13 mouse cellular contexts compared by ENCODE assay signal in the genomic region with DNA sequence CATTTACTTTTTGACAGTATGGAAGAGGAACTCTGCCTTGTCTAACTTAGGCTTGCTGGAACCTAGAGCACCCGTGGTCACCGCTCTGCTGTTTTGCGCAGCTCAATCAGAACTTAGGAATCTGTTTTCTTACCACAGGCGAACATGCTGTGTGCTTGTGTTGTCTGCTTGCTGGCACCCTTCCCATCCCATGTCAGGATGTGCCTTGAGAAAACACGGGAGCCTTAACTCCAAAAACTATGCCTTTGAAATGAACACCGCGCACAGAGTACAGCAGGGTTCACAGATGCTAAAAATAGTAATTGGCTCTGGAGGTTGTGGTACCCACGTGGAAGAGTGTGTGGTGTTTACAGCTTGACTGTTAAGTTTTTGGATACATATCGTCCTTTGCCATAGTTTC. TPM values are rescaled to one million over a fixed set of nuclear protein-coding genes. Genes with fewer than 3 reads are reported as not detected.
DNase-seq lines count a peak whose midpoint lies in the region; ATAC-seq and TF ChIP-seq lines count a peak whose summit lies in the region.
"Had no signal": no experiment of that assay in that cellular context is flagged by ENCODE, and none has a peak within 500 bp of the region (broad histone marks: within the 10 kb centered on the region; RNA-seq: fewer than 3 reads in every experiment).

No protein-coding gene starts in this region.

- 13% methylated on average over 9 of the region's 9 CpGs for WGBS in heart, embryonic 16.5 days

- H3K36me3 ChIP-seq in heart, embryonic 16.5 days (ENCODE audit: control insufficient read depth, insufficient read depth): no peaks in the 10 kb centered on the region
- H3K36me3 ChIP-seq: embryonic facial prominence, embryonic 13.5 days had no signal

- peak; percentile 78 for ATAC-seq in heart, embryonic 16.5 days (replicated peaks; ENCODE audit: extremely low read depth, insufficient read depth, low FRiP score)

- peaks cover 10% of the 10 kb centered on the region for H3K4me1 ChIP-seq in heart, embryonic 16.5 days (ENCODE audit: control insufficient read depth, insufficient read depth, low read length)

- intact Hi-C loops in heart, postnatal 25 days (cut with DNase I): loop anchor here (5.0 kb wide), 1 partner anchor 34 kb away; no protein-coding TSS in a partner anchor
- intact Hi-C loops in gastrocnemius, adult 2 months (cut with DNase I): no loop called here

- H3K4me3 ChIP-seq in gastrocnemius, adult 2 months: peak overlapping the region; percentile 63
- H3K4me3 ChIP-seq in heart, embryonic 16.5 days (ENCODE audit: low read length): peak overlapping the region; percentile 29
- H3K4me3 ChIP-seq: embryonic facial prominence, embryonic 13.5 days had no signal

- H3K27me3 ChIP-seq in heart, embryonic 16.5 days (ENCODE audit: control insufficient read depth, insufficient read depth, low read length): no peaks in the 10 kb centered on the region
- H3K27me3 ChIP-seq: CH12.LX; embryonic facial prominence, embryonic 13.5 days had no signal

- TF ChIP-seq CTCF in gastrocnemius, adult 2 months (IDR thresholded peaks at IDR 0.05): no peak

- peak overlapping the region; percentile 59 for H3K4me2 ChIP-seq in heart, embryonic 16.5 days (ENCODE audit: low read depth, low read length)
- H3K4me2 ChIP-seq: embryonic facial prominence, embryonic 13.5 days had no signal

- H3K9ac ChIP-seq in heart, embryonic 16.5 days (ENCODE audit: low read length): peak overlapping the region; percentile 37; the same call in 1 of the 2 replicates
- H3K9ac ChIP-seq: embryonic facial prominence, embryonic 13.5 days; liver, embryonic 14.5 days had no signal

- peak; percentile 87 for DNase-seq in heart, adult 11 months
- no peak for DNase-seq in heart, postnatal 25 days (ENCODE audit: low spot score)
- peak; percentile 65 for DNase-seq in 3T3-L1 (ENCODE audit: low read depth, low spot score)
- DNase-seq in gastrocnemius, adult 2 months: peak; percentile 76
- no peak for DNase-seq in yolk sac, embryonic 10.5 days (ENCODE audit: low spot score)
- no peak for DNase-seq in adrenal gland, adult (ENCODE audit: inconsistent age in 2 of 2, low spot score in 1 of 2)
- no peak for DNase-seq in adrenal gland, postnatal 4 days (ENCODE audit: low spot score in 2 of 2)
- DNase-seq: cerebellum, adult 2 months; thymus, adult 18-20 months had no signal

- peak overlapping the region; percentile 94 for H3K27ac ChIP-seq in gastrocnemius, adult 2 months
- peak overlapping the region; percentile 70 for H3K27ac ChIP-seq in heart, embryonic 16.5 days (ENCODE audit: low read length)
- H3K27ac ChIP-seq: liver, embryonic 14.5 days had no signal

- no peaks in the 10 kb centered on the region for H3K9me3 ChIP-seq in heart, embryonic 16.5 days (replicated peaks; ENCODE audit: control insufficient read depth, low read length)
- H3K9me3 ChIP-seq: embryonic facial prominence, embryonic 13.5 days had no signal

RNA-seq across cellular contexts. Expression of gene Ccdc91, which starts 30.4 kb away (rescaled TPM):
- total RNA-seq in heart, postnatal 25 days (2021): 10 to 100 TPM; 24.9 to 26.6 TPM
- total RNA-seq in gastrocnemius, adult 2 months (2021): 10 to 100 TPM; 72.9 to 96.0 TPM
- polyA plus RNA-seq in heart, embryonic 16.5 days (2015; fragmentation: Nextera tagmentation; extraction: Ambion mirVana): 25.6 and 26.8 TPM in 2 replicates
- 10 to 100 TPM; 29.9 to 34.1 TPM for total RNA-seq in adrenal gland, postnatal 4 days (2021)

Comparison
In these comparisons a context has a peak if more than half of its experiments do, and no peak if none do; other contexts are left out.
1. DNase-seq: peak in heart, adult 11 months (single experiment), 3T3-L1 (single experiment) and gastrocnemius, adult 2 months (single experiment); none in heart, postnatal 25 days (single experiment), yolk sac, embryonic 10.5 days (single experiment), adrenal gland, adult (0 of 2) and adrenal gland, postnatal 4 days (0 of 2).